ENCODE assay signal across 9 mouse cellular contexts in the genomic region with DNA sequence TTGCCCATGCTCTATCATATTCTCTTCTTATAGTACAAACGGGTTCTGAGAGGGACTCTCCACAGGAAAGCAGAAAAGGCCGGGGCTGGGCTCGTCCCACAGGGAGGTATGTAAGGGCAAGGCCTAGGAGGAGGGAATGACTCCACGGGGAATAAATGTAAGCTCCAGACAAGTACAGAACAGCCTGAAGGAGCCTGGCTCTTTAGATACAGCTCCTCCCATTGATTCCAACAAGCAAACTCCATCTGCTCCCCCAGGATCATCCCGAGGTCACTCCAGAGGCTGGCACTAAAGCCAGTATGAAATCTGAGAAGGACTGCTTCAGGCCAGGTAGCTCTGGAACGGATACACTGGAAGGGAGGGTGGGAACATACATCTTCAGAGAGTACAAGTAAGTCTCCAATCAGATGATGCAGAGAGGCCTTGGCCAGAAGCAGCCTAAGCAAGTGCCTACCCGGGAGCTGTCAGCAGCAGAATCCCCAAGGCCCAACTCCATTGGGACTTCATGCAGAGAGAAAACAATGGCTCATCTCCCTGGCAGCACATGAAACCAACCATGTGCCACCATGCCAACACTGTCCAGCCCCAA. TPM values are rescaled to one million over a fixed set of nuclear protein-coding genes. Genes with fewer than 3 reads are reported as not detected.
DNase-seq lines count a peak whose midpoint lies in the region; ATAC-seq and TF ChIP-seq lines count a peak whose summit lies in the region.
"Had no signal": no experiment of that assay in that cellular context is flagged by ENCODE, and none has a peak within 500 bp of the region (broad histone marks: within the 10 kb centered on the region; RNA-seq: fewer than 3 reads in every experiment).

No protein-coding gene starts in this region.

- no peaks in the 10 kb centered on the region for H3K9me3 ChIP-seq in erythroblast, embryonic 14.5 days (ENCODE audit: control insufficient read depth, low read length)
- H3K9me3 ChIP-seq in forebrain, embryonic 13.5 days (replicated peaks): no peaks in the 10 kb centered on the region
- H3K9me3 ChIP-seq in liver, embryonic 14.5 days (ENCODE audit: control insufficient read depth, low read length): no peaks in the 10 kb centered on the region

- H3K36me3 ChIP-seq in erythroblast, embryonic 14.5 days (ENCODE audit: control insufficient read depth): peaks cover 55% of the 10 kb centered on the region
- peaks cover 19% of the 10 kb centered on the region for H3K36me3 ChIP-seq in forebrain, embryonic 13.5 days (ENCODE audit: poor library complexity, severe bottlenecking)
- H3K36me3 ChIP-seq in liver, embryonic 14.5 days (replicated peaks; ENCODE audit: control insufficient read depth, insufficient read depth, low read depth): peaks cover 6% of the 10 kb centered on the region; the same call in 1 of the 2 replicates

- H3K4me3 ChIP-seq in erythroblast, embryonic 14.5 days (replicated peaks): peak overlapping the region; percentile 75
- peak overlapping the region; percentile 86 for H3K4me3 ChIP-seq in forebrain, embryonic 13.5 days
- H3K4me3 ChIP-seq in liver, embryonic 14.5 days (ENCODE audit: insufficient read depth in 1 of 2, low read depth in 2 of 2, low read length in 2 of 2): no peak overlapping the region; a peak in 1 of 4 replicates

- ATAC-seq in erythroblast, adult 5-6 weeks (replicated peaks; ENCODE audit: low FRiP score, poor library complexity, severe bottlenecking): no peak
- no peak for ATAC-seq in forebrain, embryonic 13.5 days
- no peak for ATAC-seq in liver, embryonic 14.5 days (ENCODE audit: insufficient read depth)

- peak overlapping the region; percentile 0; the same call in 1 of the 2 replicates for H3K27ac ChIP-seq in forebrain, embryonic 13.5 days
- H3K27ac ChIP-seq in liver, embryonic 14.5 days: no peak overlapping the region

- TF ChIP-seq EP300 in liver, embryonic 14.5 days (IDR thresholded peaks at IDR 0.05; ENCODE audit: low read depth): no peak

- DNase-seq in 3T3-L1 (ENCODE audit: low read depth, low spot score): peak; percentile 70
- no peak for DNase-seq in liver, embryonic 14.5 days (ENCODE audit: low read depth in 3 of 3, low spot score in 3 of 3)
- no peak for DNase-seq in T-cell, adult 2 months (ENCODE audit: low spot score)
- DNase-seq in left cerebral cortex, adult 11 months (ENCODE audit: low spot score): no peak
- DNase-seq in ovary, adult 18-20 months (ENCODE audit: low spot score): no peak
- DNase-seq: B cell, adult 2 months had no signal

- peak overlapping the region; percentile 100 for H3K4me2 ChIP-seq in forebrain, embryonic 13.5 days
- peak overlapping the region; percentile 93 for H3K4me2 ChIP-seq in liver, embryonic 14.5 days (ENCODE audit: low read depth)

- peak overlapping the region; percentile 94 for H3K9ac ChIP-seq in forebrain, embryonic 13.5 days
- H3K9ac ChIP-seq in liver, embryonic 14.5 days (replicated peaks): no peak overlapping the region

- 73% methylated on average over 7 of the region's 7 CpGs for WGBS in forebrain, embryonic 13.5 days
- WGBS in liver, embryonic 14.5 days (ENCODE audit: insufficient replicate concordance): 75% methylated on average over 7 of the region's 7 CpGs

- TF ChIP-seq CTCF in liver, embryonic 14.5 days (IDR thresholded peaks at IDR 0.05; ENCODE audit: low read depth): no peak

- H3K4me1 ChIP-seq in erythroblast, embryonic 14.5 days (ENCODE audit: control insufficient read depth): peaks cover 72% of the 10 kb centered on the region
- peaks cover 73% of the 10 kb centered on the region for H3K4me1 ChIP-seq in forebrain, embryonic 13.5 days
- peaks cover 11 to 17% of the 10 kb centered on the region in 2 experiments for H3K4me1 ChIP-seq in liver, embryonic 14.5 days (replicated peaks; ENCODE audit: control insufficient read depth in 2 of 2, insufficient read depth in 2 of 2, low read length in 1 of 2)

- H3K27me3 ChIP-seq in erythroblast, embryonic 14.5 days (ENCODE audit: control insufficient read depth): no peaks in the 10 kb centered on the region
- H3K27me3 ChIP-seq in forebrain, embryonic 13.5 days: no peaks in the 10 kb centered on the region
- H3K27me3 ChIP-seq in liver, embryonic 14.5 days (ENCODE audit: control insufficient read depth, insufficient read depth, low read length): no peaks in the 10 kb centered on the region

RNA-seq across cellular contexts. Expression of gene Ipo13, which starts 2.0 kb away (rescaled TPM):
- 3.5 and 3.8 TPM in 2 replicates for polyA plus RNA-seq in erythroblast, embryonic 14.5 days (2012)
- 8.5 and 14.2 TPM in 2 replicates for total RNA-seq in erythroblast, adult 5-6 weeks (2015; ENCODE audit: low replicate concordance)
- 3.2 and 4.0 TPM in 2 replicates for total RNA-seq in erythroblast, adult 5-6 weeks (2017; ENCODE audit: low replicate concordance)
- 60.5 and 70.6 TPM in 2 replicates for polyA plus RNA-seq in forebrain, embryonic 13.5 days (2015; fragmentation: Nextera tagmentation; extraction: Ambion mirVana)
- 15.4 and 16.8 TPM in 2 replicates for polyA plus RNA-seq in liver, embryonic 14.5 days (2012; rRNA removed)
- polyA plus RNA-seq in liver, embryonic 14.5 days (2014; fragmentation: Nextera tagmentation; extraction: Ambion mirVana): 14.9 and 18.2 TPM in 2 replicates

RNA-seq across cellular contexts. Expression of gene Artn, which starts 16.8 kb away (rescaled TPM):
- polyA plus RNA-seq in erythroblast, embryonic 14.5 days (2012): 4.5 and 4.9 TPM in 2 replicates
- total RNA-seq in erythroblast, adult 5-6 weeks (2015; ENCODE audit: low replicate concordance): 9.6 TPM in 1 of 2 replicates, not detected in the other
- total RNA-seq in erythroblast, adult 5-6 weeks (2017; ENCODE audit: low replicate concordance): 0.85 and 1.3 TPM in 2 replicates
- 0.21 and 0.31 TPM in 2 replicates for polyA plus RNA-seq in forebrain, embryonic 13.5 days (2015; fragmentation: Nextera tagmentation; extraction: Ambion mirVana)
- polyA plus RNA-seq in liver, embryonic 14.5 days (2012; rRNA removed): 0.92 and 1.3 TPM in 2 replicates
- polyA plus RNA-seq in liver, embryonic 14.5 days (2014; fragmentation: Nextera tagmentation; extraction: Ambion mirVana): 1.8 and 3.0 TPM in 2 replicates

RNA-seq across cellular contexts. Expression of gene Dph2, which starts 20.9 kb away (rescaled TPM):
- 0.31 and 0.65 TPM in 2 replicates for polyA plus RNA-seq in erythroblast, embryonic 14.5 days (2012)
- 0.96 and 2.9 TPM in 2 replicates for total RNA-seq in erythroblast, adult 5-6 weeks (2015; ENCODE audit: low replicate concordance)
- 0.51 and 1.5 TPM in 2 replicates for total RNA-seq in erythroblast, adult 5-6 weeks (2017; ENCODE audit: low replicate concordance)
- 27.3 and 28.5 TPM in 2 replicates for polyA plus RNA-seq in forebrain, embryonic 13.5 days (2015; fragmentation: Nextera tagmentation; extraction: Ambion mirVana)
- 6.8 and 6.9 TPM in 2 replicates for polyA plus RNA-seq in liver, embryonic 14.5 days (2012; rRNA removed)
- polyA plus RNA-seq in liver, embryonic 14.5 days (2014; fragmentation: Nextera tagmentation; extraction: Ambion mirVana): 5.1 and 6.3 TPM in 2 replicates

RNA-seq across cellular contexts. Expression of gene Atp6v0b, which starts 25.6 kb away (rescaled TPM):
- 37.5 and 76.2 TPM in 2 replicates for polyA plus RNA-seq in erythroblast, embryonic 14.5 days (2012)
- 214 and 246 TPM in 2 replicates for total RNA-seq in erythroblast, adult 5-6 weeks (2015; ENCODE audit: low replicate concordance)
- 60.4 and 72.2 TPM in 2 replicates for total RNA-seq in erythroblast, adult 5-6 weeks (2017; ENCODE audit: low replicate concordance)
- polyA plus RNA-seq in forebrain, embryonic 13.5 days (2015; fragmentation: Nextera tagmentation; extraction: Ambion mirVana): 333 and 349 TPM in 2 replicates
- polyA plus RNA-seq in liver, embryonic 14.5 days (2012; rRNA removed): 118 and 122 TPM in 2 replicates
- 152 and 165 TPM in 2 replicates for polyA plus RNA-seq in liver, embryonic 14.5 days (2014; fragmentation: Nextera tagmentation; extraction: Ambion mirVana)

RNA-seq across cellular contexts. Expression of gene B4galt2, which starts 29.5 kb away (rescaled TPM):
- polyA plus RNA-seq in erythroblast, embryonic 14.5 days (2012): 0.23 and 0.25 TPM in 2 replicates
- 0.19 TPM in 1 of 2 replicates, not detected in the other for total RNA-seq in erythroblast, adult 5-6 weeks (2015; ENCODE audit: low replicate concordance)
- total RNA-seq in erythroblast, adult 5-6 weeks (2017; ENCODE audit: low replicate concordance): 0.14 TPM in 1 of 2 replicates, not detected in the other
- 28.7 and 32.0 TPM in 2 replicates for polyA plus RNA-seq in forebrain, embryonic 13.5 days (2015; fragmentation: Nextera tagmentation; extraction: Ambion mirVana)
- 2.1 and 2.4 TPM in 2 replicates for polyA plus RNA-seq in liver, embryonic 14.5 days (2012; rRNA removed)
- polyA plus RNA-seq in liver, embryonic 14.5 days (2014; fragmentation: Nextera tagmentation; extraction: Ambion mirVana): 1.5 and 1.7 TPM in 2 replicates

Comparison
In these comparisons a context has a peak if more than half of its experiments do, and no peak if none do; other contexts are left out.
1. H3K4me3 ChIP-seq: peak in erythroblast, embryonic 14.5 days (single experiment) and forebrain, embryonic 13.5 days (single experiment); none in liver, embryonic 14.5 days (0 of 2).